Mouse (Mus musculus): ENCODE measurements around the gene Wdr37.
A peak's percentile ranks its signal among the peaks of the same experiment; 100 is the strongest.

Wdr37 gene

GRCm38 (mm10) chr13:8840941-8841340 is 30.8 kb downstream of the Wdr37 start:
- no peak for DNase-seq (ENCODE audit: low spot score)

GRCm38 (mm10) chr13:8839937-8840336 is 31.8 kb downstream of the Wdr37 start:
- no peak for DNase-seq (ENCODE audit: low spot score)

- no peak for DNase-seq (ENCODE audit: low spot score)
These were observed 32.6 kb downstream of the Wdr37 start for GRCm38 (mm10) chr13:8839111-8839510.

- DNase-seq (ENCODE audit: low spot score): no peak
These were observed 33.3 kb downstream of the Wdr37 start for GRCm38 (mm10) chr13:8838394-8838793.

- no peak for DNase-seq (ENCODE audit: low spot score)
These were observed 37.1 kb downstream of the Wdr37 start for GRCm38 (mm10) chr13:8834573-8834972.

GRCm38 (mm10) chr13:8831546-8832251 is 40.0 kb downstream of the Wdr37 start:
- no peak for DNase-seq (ENCODE audit: low spot score)

- no peak for DNase-seq (ENCODE audit: low spot score)
These were observed 41.0 kb downstream of the Wdr37 start for GRCm38 (mm10) chr13:8830696-8831095.

GRCm38 (mm10) chr13:8829784-8830183 is 41.9 kb downstream of the Wdr37 start:
- no peak for DNase-seq (ENCODE audit: low spot score)

GRCm38 (mm10) chr13:8828946-8829345 is 42.8 kb downstream of the Wdr37 start:
- DNase-seq (ENCODE audit: low spot score): no peak

- no peak for DNase-seq (ENCODE audit: low spot score)
These were observed 48.2 kb downstream of the Wdr37 start for GRCm38 (mm10) chr13:8823546-8823945.

- no peak for DNase-seq (ENCODE audit: low spot score)
These were observed 48.6 kb downstream of the Wdr37 start for GRCm38 (mm10) chr13:8823120-8823519.

- no peak for DNase-seq (ENCODE audit: low spot score)
These were observed 49.5 kb downstream of the Wdr37 start for GRCm38 (mm10) chr13:8822201-8822600.

GRCm38 (mm10) chr13:8805931-8806330 is 65.8 kb downstream of the Wdr37 start:
- DNase-seq (ENCODE audit: low spot score): no peak

- DNase-seq (ENCODE audit: low spot score): no peak
These were observed 71.1 kb downstream of the Wdr37 start for GRCm38 (mm10) chr13:8800576-8800975.

GRCm38 (mm10) chr13:8793217-8793616 is 78.5 kb downstream of the Wdr37 start:
- no peak for DNase-seq (ENCODE audit: low spot score)

- peak; percentile 28 for DNase-seq (ENCODE audit: low spot score)
These were observed 86.5 kb downstream of the Wdr37 start for GRCm38 (mm10) chr13:8785185-8785584.

- no peak for DNase-seq (ENCODE audit: low spot score)
These were observed 87.2 kb downstream of the Wdr37 start for GRCm38 (mm10) chr13:8784308-8785061.

- no peak for DNase-seq (ENCODE audit: low spot score)
These were observed 87.9 kb downstream of the Wdr37 start for GRCm38 (mm10) chr13:8783686-8784307.

- DNase-seq (ENCODE audit: low spot score): no peak
These were observed 89.1 kb downstream of the Wdr37 start for GRCm38 (mm10) chr13:8782636-8783035.

GRCm38 (mm10) chr13:8780441-8780840 is 91.3 kb downstream of the Wdr37 start:
- DNase-seq (ENCODE audit: low spot score): peak; percentile 8

GRCm38 (mm10) chr13:8770616-8771015 is 101.1 kb downstream of the Wdr37 start:
- no peak for DNase-seq (ENCODE audit: low spot score)

- DNase-seq (ENCODE audit: low spot score): no peak
These were observed 102.0 kb downstream of the Wdr37 start for GRCm38 (mm10) chr13:8769654-8770227.

- DNase-seq (ENCODE audit: low spot score): no peak
These were observed 110.8 kb downstream of the Wdr37 start for GRCm38 (mm10) chr13:8760940-8761339.

All from ovary, postnatal 36 days (tissue).